Mouse (Mus musculus) bone marrow, adult 2 months (tissue): ENCODE measurements around the gene Gm10337.

ENCODE experiments used
- CTCF ChIP-seq: fragments of 200-500 bp; IDR thresholded peaks from 2 replicates; pipeline ENCODE4 v1.5.1; 2011; ENCODE audit warnings: low read length, control low read depth; ENCODE audit not compliant: control insufficient read depth, insufficient read depth
- POLR2A ChIP-seq: fragments of 200-500 bp; IDR thresholded peaks from 2 replicates; pipeline ENCODE4 v1.6.1; 2011; ENCODE audit warnings: low read depth, mild to moderate bottlenecking, control low read depth, low read length, borderline replicate concordance; ENCODE audit not compliant: control insufficient read depth

DNA sequence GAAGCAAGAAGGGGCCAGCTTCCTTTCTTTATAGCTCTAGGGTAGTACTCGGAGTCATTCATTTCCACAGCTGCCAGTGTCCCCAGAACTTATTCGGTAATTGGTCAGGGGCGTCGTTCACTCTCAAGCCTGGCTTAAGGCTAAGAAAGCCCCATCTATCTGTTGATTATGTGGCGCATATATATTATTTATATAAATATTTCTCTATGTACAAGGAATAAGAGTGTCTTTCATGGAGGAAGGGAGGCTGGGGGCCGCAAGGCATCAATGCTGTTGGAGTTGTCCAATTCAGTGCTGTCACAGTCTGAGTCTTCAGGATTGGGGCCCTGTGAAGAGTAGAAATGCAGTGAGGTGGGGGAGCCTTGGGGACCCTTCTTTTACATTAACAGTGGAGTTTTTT lies 3.7 kb upstream of the Gm10337 start:
- TF ChIP-seq CTCF (no peak), POLR2A (no peak)
